Mouse (Mus musculus): ENCODE results near the gene Bach2. TPM values are rescaled to one million over a fixed set of nuclear protein-coding genes. Genes with fewer than 3 reads are reported as not detected.

The Bach2 gene
- polyA plus RNA-seq, 1 experiment from 2014 or later = 1.8 TPM

DNA sequence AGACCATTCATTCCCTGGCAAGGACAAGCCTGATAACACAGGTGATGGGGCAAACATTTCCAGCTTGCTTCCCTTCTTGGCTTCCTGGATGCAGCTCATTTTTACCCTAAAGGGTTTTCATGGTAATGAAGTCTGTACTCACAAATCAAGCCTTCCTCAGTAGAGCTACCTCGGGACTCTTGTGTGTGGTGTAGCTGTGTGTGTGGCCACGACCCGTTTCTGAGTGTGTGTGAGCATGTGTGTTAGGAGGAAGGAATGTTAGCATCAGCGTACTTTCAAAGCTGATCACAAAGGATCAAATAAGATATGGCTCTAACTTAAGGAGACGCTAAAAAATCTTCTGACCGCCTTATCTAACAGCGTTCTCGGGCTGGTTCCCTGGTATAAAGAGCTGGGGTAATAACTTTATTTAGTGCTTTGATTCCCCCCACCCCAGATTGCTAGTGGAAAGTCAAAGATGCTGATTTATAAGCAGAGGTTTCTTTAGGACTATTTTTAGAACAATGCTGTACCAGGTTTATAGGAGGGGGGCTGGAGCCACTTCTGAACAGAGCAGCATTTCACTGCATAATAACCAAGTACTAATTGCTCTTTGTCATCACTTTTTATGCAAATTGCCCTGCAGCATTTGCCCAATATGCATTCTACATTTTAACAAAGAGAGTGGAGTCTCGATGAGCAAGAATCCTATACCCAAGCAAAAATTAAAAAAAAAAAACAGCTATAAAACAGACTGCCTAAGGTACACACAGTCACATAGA lies 28.0 kb upstream of the Bach2 start:
- H3K9ac ChIP-seq = no peak overlapping the region
- H3K9me3 ChIP-seq (replicated peaks) = no peaks in the 10 kb centered on the region
- no peak overlapping the region for H3K27ac ChIP-seq
- peaks cover 30% of the 10 kb centered on the region for H3K4me1 ChIP-seq
- WGBS (ENCODE audit: insufficient replicate concordance) = 61% methylated on average over 9 of the region's 9 CpGs
- no peaks in the 10 kb centered on the region for H3K36me3 ChIP-seq
- no peaks in the 10 kb centered on the region for H3K27me3 ChIP-seq (replicated peaks)
- no peak overlapping the region for H3K4me3 ChIP-seq
- ATAC-seq = no peak
- no peak overlapping the region for H3K4me2 ChIP-seq

DNA sequence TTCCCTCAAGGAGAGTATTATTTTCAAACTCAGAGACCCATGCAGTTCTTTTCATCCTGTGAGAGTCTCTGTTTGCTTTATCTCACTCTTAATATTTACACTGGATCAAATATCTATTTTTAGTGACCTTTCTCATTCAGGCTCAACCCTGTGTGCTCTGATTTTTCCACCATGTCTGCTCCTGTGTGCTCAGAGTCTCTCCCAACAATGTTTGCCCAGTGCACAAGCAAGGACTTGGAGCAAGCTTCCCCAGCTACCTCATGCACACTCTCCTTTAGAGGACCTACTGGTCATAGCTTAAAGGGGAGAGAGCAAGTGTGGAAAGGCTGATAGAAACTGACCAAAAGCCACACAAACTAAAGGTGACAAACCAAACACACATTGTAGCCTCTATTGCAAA lies 26.0 kb upstream of the Bach2 start:
- H3K36me3 ChIP-seq = no peaks in the 10 kb centered on the region
- H3K4me1 ChIP-seq = peaks cover 10% of the 10 kb centered on the region
- H3K27me3 ChIP-seq (replicated peaks) = 0 out of 2 replicates have a peak, but pooled peaks cover 5% of the 10 kb centered on the region
- ATAC-seq = no peak
- no peak overlapping the region for H3K4me2 ChIP-seq
- no peak overlapping the region for H3K27ac ChIP-seq
- H3K9me3 ChIP-seq (replicated peaks) = no peaks in the 10 kb centered on the region
- no peak overlapping the region for H3K9ac ChIP-seq
- H3K4me3 ChIP-seq = no peak overlapping the region

DNA sequence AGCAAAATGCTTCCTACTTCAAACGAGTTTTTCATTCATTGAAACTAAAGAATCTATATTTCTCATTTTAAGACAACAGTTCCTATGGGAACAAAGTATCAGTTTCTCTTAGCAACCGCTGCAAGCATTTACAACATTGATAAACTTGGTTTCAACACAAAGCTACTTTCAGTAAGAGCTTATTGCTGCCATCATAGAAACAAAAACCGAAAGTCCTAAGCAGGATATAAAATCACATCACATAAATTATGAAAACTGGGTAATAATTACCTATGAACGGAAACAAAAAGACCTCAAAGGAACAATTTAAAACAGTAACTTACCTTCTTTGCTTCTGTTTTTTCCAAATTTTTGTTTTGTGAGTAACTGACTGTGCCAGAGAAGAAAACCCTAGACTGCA lies 22.1 kb upstream of the Bach2 start:
- H3K27ac ChIP-seq = no peak overlapping the region
- H3K4me3 ChIP-seq = no peak overlapping the region
- ATAC-seq = no peak
- no peaks in the 10 kb centered on the region for H3K9me3 ChIP-seq (replicated peaks)
- no peak overlapping the region for H3K9ac ChIP-seq
- H3K4me2 ChIP-seq = no peak overlapping the region
- 70% methylated on average over 4 of the region's 4 CpGs for WGBS (ENCODE audit: insufficient replicate concordance)
- no peaks in the 10 kb centered on the region for H3K36me3 ChIP-seq
- H3K4me1 ChIP-seq = no peaks in the 10 kb centered on the region
- H3K27me3 ChIP-seq (replicated peaks) = peaks cover 5% of the 10 kb centered on the region; the same call in 1 of the 2 replicates

DNA sequence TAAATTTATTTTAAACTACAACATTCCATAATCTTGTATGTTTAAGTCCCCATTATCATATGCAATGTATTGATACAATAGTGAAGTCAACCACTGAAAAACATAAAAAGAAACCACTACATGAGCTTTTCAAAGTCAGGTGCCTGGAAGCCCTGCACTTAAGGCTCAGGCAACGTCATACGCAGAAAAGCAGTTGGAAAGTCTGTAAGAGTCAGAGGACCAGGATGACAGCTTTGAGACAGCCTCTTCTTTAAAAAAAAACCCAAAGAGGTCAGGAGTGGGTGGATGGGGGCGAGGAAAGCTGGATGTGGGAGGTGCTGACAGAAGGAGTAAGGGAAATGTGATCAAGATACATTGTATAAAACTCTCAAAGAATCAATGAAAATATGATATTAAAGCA lies 21.6 kb upstream of the Bach2 start:
- no peak overlapping the region for H3K9ac ChIP-seq
- no peaks in the 10 kb centered on the region for H3K9me3 ChIP-seq (replicated peaks)
- H3K27ac ChIP-seq = no peak overlapping the region
- H3K4me1 ChIP-seq = no peaks in the 10 kb centered on the region
- WGBS (ENCODE audit: insufficient replicate concordance) = 74% methylated on average over 3 of the region's 3 CpGs
- H3K4me2 ChIP-seq = no peak overlapping the region
- H3K4me3 ChIP-seq = no peak overlapping the region
- no peaks in the 10 kb centered on the region for H3K36me3 ChIP-seq
- peaks cover 5% of the 10 kb centered on the region; the same call in 1 of the 2 replicates for H3K27me3 ChIP-seq (replicated peaks)
- ATAC-seq = no peak

- Histone ChIP-seq H3K27ac (no peak overlapping the region), H3K4me3 (no peak overlapping the region), H3K36me3 (no peaks in the 10 kb centered on the region), H3K27me3 (replicated peaks) (peaks cover 5% of the 10 kb centered on the region; the same call in 1 of the 2 replicates), H3K9ac (no peak overlapping the region), H3K4me1 (no peaks in the 10 kb centered on the region), H3K4me2 (no peak overlapping the region), H3K9me3 (replicated peaks) (no peaks in the 10 kb centered on the region)
- ATAC-seq = no peak
- WGBS (ENCODE audit: insufficient replicate concordance) = 80% methylated on average over 12 of the region's 12 CpGs
These were observed 21.0 kb upstream of the Bach2 start for GRCm38 (mm10) chr4:32217593-32217992.

- no peak overlapping the region for H3K4me2 ChIP-seq
- no peak overlapping the region for H3K27ac ChIP-seq
- no peak for ATAC-seq
- H3K4me1 ChIP-seq = no peaks in the 10 kb centered on the region
- WGBS (ENCODE audit: insufficient replicate concordance) = 65% methylated on average over 4 of the region's 4 CpGs
- no peaks in the 10 kb centered on the region for H3K36me3 ChIP-seq
- peaks cover 13% of the 10 kb centered on the region; the same call in 1 of the 2 replicates for H3K27me3 ChIP-seq (replicated peaks)
- no peak overlapping the region for H3K9ac ChIP-seq
- H3K9me3 ChIP-seq (replicated peaks) = no peaks in the 10 kb centered on the region
- no peak overlapping the region for H3K4me3 ChIP-seq
These were observed 20.2 kb upstream of the Bach2 start for GRCm38 (mm10) chr4:32218371-32218770.

DNA sequence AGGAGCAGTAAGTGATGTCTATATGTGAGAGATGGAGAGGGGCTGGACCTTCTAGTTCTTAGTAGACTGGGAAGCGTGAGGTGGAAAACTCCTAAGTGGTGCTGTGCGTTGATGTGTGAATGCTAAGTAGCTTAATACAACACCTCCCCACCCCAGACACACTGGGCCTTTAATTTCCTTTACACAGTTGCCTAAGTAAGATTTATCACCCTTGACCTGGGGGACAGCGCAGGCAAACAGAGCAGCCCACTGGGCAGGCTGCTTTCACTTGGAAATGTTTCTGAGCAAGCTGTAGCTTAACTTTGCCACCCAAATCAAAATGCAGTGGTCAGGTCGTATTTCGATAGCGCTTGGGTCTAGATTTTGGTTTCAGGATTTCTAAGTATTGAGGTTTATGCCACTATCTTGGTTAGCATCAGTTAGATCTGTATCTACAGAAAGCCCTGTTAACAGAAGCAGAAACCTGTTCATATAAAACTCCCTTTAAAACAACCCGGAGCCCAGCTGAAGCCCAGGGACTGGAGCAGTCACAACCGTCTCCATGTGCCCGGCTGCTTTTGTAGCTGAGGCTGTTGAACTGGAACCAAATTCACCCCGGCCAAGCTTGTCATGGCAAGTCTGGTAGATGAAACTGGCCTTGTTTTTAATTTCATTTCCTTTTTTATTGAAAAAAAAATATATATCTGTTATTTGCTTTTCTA lies 19.0 kb upstream of the Bach2 start:
- Histone ChIP-seq H3K27ac (no peak overlapping the region), H3K9ac (no peak overlapping the region), H3K36me3 (no peaks in the 10 kb centered on the region), H3K4me2 (no peak overlapping the region), H3K27me3 (replicated peaks) (peaks cover 18% of the 10 kb centered on the region; the same call in 1 of the 2 replicates), H3K4me1 (no peaks in the 10 kb centered on the region), H3K9me3 (replicated peaks) (no peaks in the 10 kb centered on the region), H3K4me3 (no peak overlapping the region)
- 74% methylated on average over 10 of the region's 10 CpGs for WGBS (ENCODE audit: insufficient replicate concordance)
- ATAC-seq = no peak

GRCm38 (mm10) chr4:32220129-32220491 lies 18.5 kb upstream of the Bach2 start:
- 91% methylated on average over 4 of the region's 4 CpGs for WGBS (ENCODE audit: insufficient replicate concordance)
- H3K4me3 ChIP-seq = no peak overlapping the region

GRCm38 (mm10) chr4:32220961-32221360 lies 17.6 kb upstream of the Bach2 start:
- H3K9ac ChIP-seq = no peak overlapping the region
- H3K4me1 ChIP-seq = no peaks in the 10 kb centered on the region
- peaks cover 16% of the 10 kb centered on the region; the same call in 1 of the 2 replicates for H3K27me3 ChIP-seq (replicated peaks)
- WGBS (ENCODE audit: insufficient replicate concordance) = 65% methylated on average over 6 of the region's 6 CpGs
- no peak overlapping the region for H3K4me2 ChIP-seq
- H3K4me3 ChIP-seq = no peak overlapping the region
- ATAC-seq = no peak
- H3K9me3 ChIP-seq (replicated peaks) = no peaks in the 10 kb centered on the region
- no peak overlapping the region for H3K27ac ChIP-seq
- H3K36me3 ChIP-seq = no peaks in the 10 kb centered on the region

More at GRCm38 (mm10) chr4:32220129-32220491, 18.5 kb upstream of the Bach2 start:
- H3K36me3 ChIP-seq = no peaks in the 10 kb centered on the region
- H3K4me1 ChIP-seq = no peaks in the 10 kb centered on the region
- peaks cover 18% of the 10 kb centered on the region; the same call in 1 of the 2 replicates for H3K27me3 ChIP-seq (replicated peaks)
- H3K27ac ChIP-seq = no peak overlapping the region
- no peaks in the 10 kb centered on the region for H3K9me3 ChIP-seq (replicated peaks)
- ATAC-seq = no peak
- H3K9ac ChIP-seq = no peak overlapping the region
- H3K4me2 ChIP-seq = no peak overlapping the region

- H3K4me3 ChIP-seq = no peak overlapping the region
- no peaks in the 10 kb centered on the region for H3K4me1 ChIP-seq
- H3K9ac ChIP-seq = no peak overlapping the region
- H3K27ac ChIP-seq = no peak overlapping the region
- no peaks in the 10 kb centered on the region for H3K36me3 ChIP-seq
- no peak overlapping the region for H3K4me2 ChIP-seq
- 0 out of 2 replicates have a peak, but pooled peaks have one; percentile 15 for ATAC-seq
- peaks cover 17% of the 10 kb centered on the region; the same call in 1 of the 2 replicates for H3K27me3 ChIP-seq (replicated peaks)
- no peaks in the 10 kb centered on the region for H3K9me3 ChIP-seq (replicated peaks)
These were observed 15.0 kb upstream of the Bach2 start for GRCm38 (mm10) chr4:32223563-32223962.

DNA sequence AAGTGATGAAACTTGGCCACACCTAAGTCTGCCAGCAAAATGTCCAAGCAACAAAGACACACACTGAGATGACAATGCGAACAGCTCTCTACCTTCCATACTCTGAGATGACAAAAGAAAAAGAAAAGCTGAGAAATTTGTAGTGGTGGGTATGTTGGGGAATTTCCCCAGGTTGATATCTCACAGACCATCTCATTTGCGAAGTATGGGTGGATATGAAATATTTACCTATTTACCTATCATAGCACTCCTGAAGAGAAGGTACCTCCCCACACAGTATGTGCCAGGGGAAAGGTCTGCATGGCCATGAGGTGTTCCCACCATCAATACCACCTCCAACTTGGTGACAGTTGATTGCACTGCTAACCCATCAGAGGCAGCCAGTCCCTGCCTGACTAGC lies 13.4 kb upstream of the Bach2 start:
- 76% methylated on average over 2 of the region's 2 CpGs for WGBS (ENCODE audit: insufficient replicate concordance)
- no peak overlapping the region for H3K9ac ChIP-seq
- peaks cover 21% of the 10 kb centered on the region for H3K27me3 ChIP-seq (replicated peaks)
- no peak overlapping the region for H3K4me3 ChIP-seq
- H3K9me3 ChIP-seq (replicated peaks) = no peaks in the 10 kb centered on the region
- H3K36me3 ChIP-seq = no peaks in the 10 kb centered on the region
- no peak for ATAC-seq
- no peak overlapping the region for H3K27ac ChIP-seq
- no peaks in the 10 kb centered on the region for H3K4me1 ChIP-seq
- no peak overlapping the region for H3K4me2 ChIP-seq

DNA sequence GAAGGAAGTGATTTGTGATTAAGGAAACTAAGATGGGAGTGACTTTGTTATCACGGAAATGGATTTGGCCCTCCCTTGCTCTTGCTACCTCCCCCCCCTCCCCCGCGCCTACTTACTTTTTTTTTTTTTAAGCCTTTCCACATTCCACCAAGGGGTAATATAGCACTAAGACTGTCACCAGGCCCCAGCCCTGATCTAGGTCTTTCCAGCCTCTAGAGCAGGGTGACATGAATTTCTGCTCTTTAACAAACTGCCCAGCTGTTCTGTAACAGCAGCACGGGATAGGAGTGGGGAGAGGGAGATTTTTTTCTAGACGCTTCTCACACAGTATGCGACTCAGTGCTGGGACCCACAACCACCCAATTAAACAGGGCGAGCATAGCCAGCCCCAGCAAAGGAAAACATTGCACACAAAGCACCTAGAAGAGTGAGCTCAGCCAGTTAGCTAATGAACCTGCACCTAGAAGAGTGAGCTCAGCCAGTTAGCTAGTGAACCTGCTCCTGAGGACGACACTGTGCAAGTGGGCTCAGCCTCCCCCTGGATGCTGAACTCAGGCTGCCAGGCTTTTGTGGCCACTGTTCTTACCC lies 10.5 kb upstream of the Bach2 start:
- Histone ChIP-seq H3K9me3 (replicated peaks) (no peaks in the 10 kb centered on the region), H3K27ac (no peak overlapping the region), H3K4me3 (no peak overlapping the region), H3K27me3 (replicated peaks) (peaks cover 24% of the 10 kb centered on the region), H3K4me1 (no peaks in the 10 kb centered on the region), H3K36me3 (no peaks in the 10 kb centered on the region), H3K4me2 (no peak overlapping the region), H3K9ac (no peak overlapping the region)
- 54% methylated on average over 8 of the region's 8 CpGs for WGBS (ENCODE audit: insufficient replicate concordance)
- no peak for ATAC-seq
